ENCODE assay signal across 8 mouse cellular contexts in the genomic region with DNA sequence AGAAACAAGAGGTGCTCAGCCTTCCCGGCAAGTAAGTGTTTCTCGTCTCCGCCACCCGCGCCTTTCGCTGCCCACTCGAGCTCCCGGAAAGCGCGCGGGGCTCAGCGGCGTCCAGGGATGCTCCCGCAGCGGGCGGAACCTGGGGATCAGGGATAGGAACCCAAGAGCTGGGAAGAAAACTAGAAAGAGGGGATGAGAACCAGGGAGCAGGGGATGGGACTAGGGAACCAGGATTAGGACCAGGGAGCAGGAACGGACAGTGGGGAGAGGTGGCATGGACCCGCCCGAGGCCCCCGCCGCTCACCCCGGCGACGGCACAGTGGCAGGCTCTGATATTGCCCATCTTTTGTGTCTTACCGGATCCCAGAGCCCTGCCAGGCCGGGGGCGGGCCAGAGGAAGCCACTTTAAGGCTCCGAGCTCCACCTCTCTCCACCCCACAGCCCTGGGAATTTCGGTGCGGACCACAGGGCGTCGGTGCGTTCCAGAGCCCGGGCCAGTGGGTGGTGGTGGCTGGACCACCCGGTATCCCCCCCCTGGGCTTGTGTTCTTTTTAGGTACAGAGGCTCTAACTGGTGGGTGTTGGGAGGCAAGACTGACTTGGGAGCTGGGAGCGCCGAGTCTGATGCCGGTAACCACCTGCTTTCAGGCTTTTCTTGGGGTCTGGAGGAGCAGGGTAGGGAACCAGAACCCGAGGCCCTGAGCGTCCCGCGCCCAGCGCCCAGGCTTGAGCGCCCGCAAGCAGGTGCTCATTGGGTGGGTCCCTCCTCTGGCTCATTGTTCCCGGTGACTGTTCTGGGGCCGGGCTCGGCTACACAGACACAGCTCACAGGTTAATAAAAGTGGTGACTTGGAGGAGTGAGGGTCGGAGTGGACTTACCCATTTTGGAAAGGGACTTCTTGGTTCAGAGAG. TPM values are rescaled to one million over a fixed set of nuclear protein-coding genes. Genes with fewer than 3 reads are reported as not detected.
DNase-seq lines count a peak whose midpoint lies in the region; ATAC-seq and TF ChIP-seq lines count a peak whose summit lies in the region.

No protein-coding gene starts in this region.

- peaks cover 15% of the 10 kb centered on the region; the same call in 1 of the 2 replicates for H3K27me3 ChIP-seq in kidney, postnatal 0 days (ENCODE audit: insufficient read depth, low read length)
- H3K27me3 ChIP-seq in heart, embryonic 15.5 days, result peaks cover 33% of the 10 kb centered on the region
- H3K27me3 ChIP-seq in stomach, embryonic 15.5 days (replicated peaks), result peaks cover 27% of the 10 kb centered on the region

- H3K9me3 ChIP-seq in kidney, postnatal 0 days (replicated peaks; ENCODE audit: low read length), result no peaks in the 10 kb centered on the region
- H3K9me3 ChIP-seq in heart, embryonic 15.5 days (replicated peaks), result no peaks in the 10 kb centered on the region
- H3K9me3 ChIP-seq in stomach, embryonic 15.5 days, result no peaks in the 10 kb centered on the region

- peaks cover 11% of the 10 kb centered on the region for H3K4me1 ChIP-seq in kidney, postnatal 0 days (replicated peaks; ENCODE audit: insufficient read depth, low read length)
- peaks cover 11% of the 10 kb centered on the region for H3K4me1 ChIP-seq in heart, embryonic 15.5 days (replicated peaks)
- H3K4me1 ChIP-seq in stomach, embryonic 15.5 days, result peaks cover 12% of the 10 kb centered on the region

- 0 out of 2 replicates have a peak overlapping the region, but pooled peaks have one; percentile 23 for H3K9ac ChIP-seq in kidney, postnatal 0 days (ENCODE audit: low read depth, low read length)
- H3K9ac ChIP-seq in heart, embryonic 15.5 days, result peak overlapping the region; percentile 47
- H3K9ac ChIP-seq in stomach, embryonic 15.5 days, result 0 out of 2 replicates have a peak overlapping the region, but pooled peaks have one; percentile 0

- peak overlapping the region; percentile 84 for H3K4me2 ChIP-seq in kidney, postnatal 0 days (ENCODE audit: low read length)
- peak overlapping the region; percentile 99 for H3K4me2 ChIP-seq in heart, embryonic 15.5 days
- H3K4me2 ChIP-seq in stomach, embryonic 15.5 days, result peak overlapping the region; percentile 92

- H3K4me3 ChIP-seq in kidney, postnatal 0 days (replicated peaks; ENCODE audit: low read depth, low read length), result peak overlapping the region; percentile 42
- peak overlapping the region; percentile 63 for H3K4me3 ChIP-seq in heart, embryonic 15.5 days
- peak overlapping the region; percentile 49 for H3K4me3 ChIP-seq in stomach, embryonic 15.5 days (replicated peaks)

- no peak for DNase-seq in kidney, postnatal 0 days (ENCODE audit: low spot score)
- no peak for DNase-seq in kidney, postnatal 25 days
- DNase-seq in embryo, embryonic 11 days, result peak; percentile 23
- peak; percentile 20 to 41 for DNase-seq in left cerebral cortex, postnatal 14 days (ENCODE audit: low spot score in 2 of 2)
- no peak for DNase-seq in ovary, adult 18-20 months (ENCODE audit: low spot score)

- WGBS in kidney, postnatal 0 days, result 1% methylated on average over 49 of the region's 49 CpGs
- 2% methylated on average over 49 of the region's 49 CpGs for WGBS in heart, embryonic 15.5 days
- 1% methylated on average over 49 of the region's 49 CpGs for WGBS in stomach, embryonic 15.5 days

- ATAC-seq in kidney, postnatal 0 days (replicated peaks; ENCODE audit: low FRiP score, low read depth), result peak; percentile 68
- ATAC-seq in heart, embryonic 15.5 days (replicated peaks; ENCODE audit: insufficient number of reproducible peaks, insufficient read depth, low FRiP score, low read depth), result peak; percentile 62; the same call in 1 of the 2 replicates
- 0 out of 2 replicates have a peak, but pooled peaks have one; percentile 26 for ATAC-seq in megakaryocyte progenitor cell, adult 5-6 weeks (replicated peaks; ENCODE audit: poor library complexity)
- peak; percentile 35; the same call in 1 of the 2 replicates for ATAC-seq in stomach, embryonic 15.5 days (ENCODE audit: insufficient read depth, low FRiP score, low read depth)

- TF ChIP-seq CTCF in kidney, postnatal 0 days (IDR thresholded peaks at IDR 0.05; ENCODE audit: low read depth), result no peak

- no peak overlapping the region for H3K27ac ChIP-seq in kidney, postnatal 0 days
- H3K27ac ChIP-seq in heart, embryonic 15.5 days, result no peak overlapping the region
- H3K27ac ChIP-seq in stomach, embryonic 15.5 days, result no peak overlapping the region

- intact Hi-C loops in left cerebral cortex, postnatal 14 days (cut with DNase I), result loop anchor here (2.0 to 10.0 kb wide), 3 partner anchors 780 to 1266 kb away; no protein-coding TSS in a partner anchor

- no peaks in the 10 kb centered on the region for H3K36me3 ChIP-seq in kidney, postnatal 0 days (ENCODE audit: insufficient read depth, low read length)
- no peaks in the 10 kb centered on the region for H3K36me3 ChIP-seq in heart, embryonic 15.5 days
- H3K36me3 ChIP-seq in stomach, embryonic 15.5 days, result no peaks in the 10 kb centered on the region

RNA-seq across cellular contexts. Expression of gene Sema6d, which starts 0.7 kb away (rescaled TPM):
- polyA plus RNA-seq in kidney, postnatal 0 days (2015; fragmentation: Nextera tagmentation; extraction: Ambion mirVana), result 4.3 and 4.9 TPM in 2 replicates
- 16.5 and 20.8 TPM in 2 replicates for polyA plus RNA-seq in heart, embryonic 15.5 days (2015; fragmentation: Nextera tagmentation; extraction: Ambion mirVana)
- total RNA-seq in left cerebral cortex, postnatal 14 days (2021), result 10 to 100 TPM; 52.4 to 63.3 TPM
- 0.12 TPM in 1 of 2 replicates, not detected in the other for total RNA-seq in megakaryocyte progenitor cell, adult 5-6 weeks (2015)
- total RNA-seq in megakaryocyte progenitor cell, adult 5-6 weeks (2017), result 0.03 TPM in 1 of 2 replicates, not detected in the other
- 10.4 and 12.2 TPM in 2 replicates for polyA plus RNA-seq in stomach, embryonic 15.5 days (2015; fragmentation: Nextera tagmentation; extraction: Ambion mirVana)

Comparison
In these comparisons a context has a peak if more than half of its experiments do, and no peak if none do; other contexts are left out.
1. DNase-seq: peak in embryo, embryonic 11 days (single experiment) and left cerebral cortex, postnatal 14 days (2 of 2); none in kidney, postnatal 0 days (single experiment), kidney, postnatal 25 days (0 of 2) and ovary, adult 18-20 months (single experiment).
2. Peak in every context shown above with its lines, with median percentiles within 50 percentile points of each other: ATAC-seq, H3K4me2 ChIP-seq, H3K4me3 ChIP-seq and H3K9ac ChIP-seq.